Comparison of ENCODE assay signal across 13 mouse cellular contexts in genomic region chr1:38395194-38395681, GRCm38 (mm10).
DNase-seq lines count a peak whose midpoint lies in the region; ATAC-seq and TF ChIP-seq lines count a peak whose summit lies in the region.
"Had no signal": no experiment of that assay in that cellular context is flagged by ENCODE, and none has a peak within 500 bp of the region (broad histone marks: within the 10 kb centered on the region; RNA-seq: fewer than 3 reads in every experiment).

No protein-coding gene starts in this region.

- H3K4me1 ChIP-seq in midbrain, embryonic 14.5 days (ENCODE audit: control insufficient read depth, insufficient read depth, low read length), result peaks cover 20% of the 10 kb centered on the region
- H3K4me1 ChIP-seq in midbrain, embryonic 15.5 days, result peaks cover 38% of the 10 kb centered on the region

- no peak for TF ChIP-seq CTCF in brain, embryonic 14.5 days (IDR thresholded peaks at IDR 0.05; ENCODE audit: borderline replicate concordance, extremely low read depth, insufficient read depth, insufficient read length)

- no peak overlapping the region for H3K9ac ChIP-seq in midbrain, embryonic 14.5 days (replicated peaks; ENCODE audit: low read length)
- no peak overlapping the region for H3K9ac ChIP-seq in midbrain, embryonic 15.5 days
- H3K9ac ChIP-seq: liver, embryonic 14.5 days; neural tube, embryonic 12.5 days had no signal

- no peak overlapping the region for H3K4me2 ChIP-seq in midbrain, embryonic 14.5 days (ENCODE audit: low read length)
- H3K4me2 ChIP-seq in midbrain, embryonic 15.5 days, result no peak overlapping the region
- H3K4me2 ChIP-seq: neural tube, embryonic 12.5 days had no signal

- no peaks in the 10 kb centered on the region for H3K36me3 ChIP-seq in midbrain, embryonic 14.5 days (ENCODE audit: control insufficient read depth, insufficient read depth, low read length)
- no peaks in the 10 kb centered on the region for H3K36me3 ChIP-seq in midbrain, embryonic 15.5 days (replicated peaks)
- H3K36me3 ChIP-seq: neural tube, embryonic 12.5 days had no signal

- H3K27ac ChIP-seq in midbrain, embryonic 14.5 days (replicated peaks; ENCODE audit: low read depth, low read length), result no peak overlapping the region
- no peak overlapping the region for H3K27ac ChIP-seq in midbrain, embryonic 15.5 days
- H3K27ac ChIP-seq: gastrocnemius, adult 2 months; liver, embryonic 14.5 days; neural tube, embryonic 12.5 days had no signal

- H3K27me3 ChIP-seq in midbrain, embryonic 14.5 days (ENCODE audit: control insufficient read depth, insufficient read depth, low read length), result no peaks in the 10 kb centered on the region
- H3K27me3 ChIP-seq in midbrain, embryonic 15.5 days (replicated peaks), result no peaks in the 10 kb centered on the region
- H3K27me3 ChIP-seq: neural tube, embryonic 12.5 days had no signal

- no peak for ATAC-seq in midbrain, embryonic 14.5 days (ENCODE audit: low FRiP score, low TSS enrichment)
- no peak for ATAC-seq in midbrain, embryonic 15.5 days (replicated peaks)

- WGBS in midbrain, embryonic 14.5 days, result 12% methylated on average over 11 of the region's 11 CpGs
- 13% methylated on average over 11 of the region's 11 CpGs for WGBS in midbrain, embryonic 15.5 days

- DNase-seq in midbrain, embryonic 14.5 days, result peak; percentile 13
- peak; percentile 73 for DNase-seq in brain, embryonic 14.5 days (ENCODE audit: low read depth)
- peak; percentile 28 for DNase-seq in induced T-regulatory cell, adult 2 months (ENCODE audit: low read depth)
- peak; percentile 62 for DNase-seq in thymus, postnatal 14 days
- DNase-seq in urinary bladder, postnatal 14 days (ENCODE audit: low spot score), result no peak
- DNase-seq in cerebellum, adult 11 months, result no peak
- no peak for DNase-seq in spleen, adult 18-20 months
- DNase-seq: gastrocnemius, adult 2 months; kidney, postnatal 10 days; layer of hippocampus, postnatal 36 days had no signal

- no peaks in the 10 kb centered on the region for H3K9me3 ChIP-seq in midbrain, embryonic 14.5 days (ENCODE audit: control insufficient read depth, low read length)
- H3K9me3 ChIP-seq in midbrain, embryonic 15.5 days, result no peaks in the 10 kb centered on the region
- H3K9me3 ChIP-seq: neural tube, embryonic 12.5 days had no signal

- no peak overlapping the region for H3K4me3 ChIP-seq in midbrain, embryonic 14.5 days (replicated peaks; ENCODE audit: low read depth, low read length)
- H3K4me3 ChIP-seq in midbrain, embryonic 15.5 days, result no peak overlapping the region
- H3K4me3 ChIP-seq: gastrocnemius, adult 2 months; neural tube, embryonic 12.5 days had no signal

- no peak for TF ChIP-seq POLR2A in brain, embryonic 14.5 days (IDR thresholded peaks at IDR 0.05; ENCODE audit: borderline replicate concordance, extremely low read depth, insufficient read depth, insufficient read length, poor library complexity, severe bottlenecking)

Comparison
In these comparisons a context has a peak if more than half of its experiments do, and no peak if none do; other contexts are left out.
1. DNase-seq: peak in midbrain, embryonic 14.5 days (single experiment), brain, embryonic 14.5 days (single experiment), induced T-regulatory cell, adult 2 months (single experiment) and thymus, postnatal 14 days (single experiment); none in urinary bladder, postnatal 14 days (single experiment), cerebellum, adult 11 months (single experiment) and spleen, adult 18-20 months (0 of 2).